Comparison of ENCODE assay signal across 8 mouse cellular contexts in genomic region chr11:51756352-51756771, GRCm38 (mm10). TPM values are rescaled to one million over a fixed set of nuclear protein-coding genes. Genes with fewer than 3 reads are reported as not detected.
A peak's percentile ranks its signal among the peaks of the same experiment; 100 is the strongest.
DNase-seq lines count a peak whose midpoint lies in the region; ATAC-seq and TF ChIP-seq lines count a peak whose summit lies in the region.

No protein-coding gene starts in this region.

- 0 out of 2 replicates have a peak, but pooled peaks cover 3% of the 10 kb centered on the region for H3K4me1 ChIP-seq in brown adipose tissue, adult 24 weeks (ENCODE audit: control insufficient read depth, insufficient read depth, insufficient read length, low read length)
- H3K4me1 ChIP-seq in heart, embryonic 13.5 days, result peaks cover 31% of the 10 kb centered on the region
- 0 out of 2 replicates have a peak, but pooled peaks cover 6% of the 10 kb centered on the region for H3K4me1 ChIP-seq in kidney, postnatal 0 days (replicated peaks; ENCODE audit: insufficient read depth, low read length)
- peaks cover 8% of the 10 kb centered on the region; the same call in 1 of the 2 replicates for H3K4me1 ChIP-seq in liver, embryonic 11.5 days (replicated peaks; ENCODE audit: control insufficient read depth, insufficient read depth, low read length)

- H3K4me2 ChIP-seq in heart, embryonic 13.5 days, result peak overlapping the region; percentile 89
- peak overlapping the region; percentile 89 for H3K4me2 ChIP-seq in kidney, postnatal 0 days (ENCODE audit: low read length)
- peak overlapping the region; percentile 95 for H3K4me2 ChIP-seq in liver, embryonic 11.5 days
- H3K4me2 ChIP-seq in myocyte (ENCODE audit: low read depth), result peak overlapping the region; percentile 77

- TF ChIP-seq CTCF in kidney, postnatal 0 days (IDR thresholded peaks at IDR 0.05; ENCODE audit: low read depth), result no peak

- DNase-seq in kidney, postnatal 0 days (ENCODE audit: low spot score), result peak; percentile 93
- peak; percentile 92 for DNase-seq in liver, embryonic 11.5 days (ENCODE audit: low spot score)
- peak; percentile 89 to 95 for DNase-seq in spleen, postnatal 4 days (ENCODE audit: low spot score in 2 of 2)

- H3K9ac ChIP-seq in heart, embryonic 13.5 days, result peak overlapping the region; percentile 98
- peak overlapping the region; percentile 94 for H3K9ac ChIP-seq in kidney, postnatal 0 days (ENCODE audit: low read depth, low read length)
- H3K9ac ChIP-seq in liver, embryonic 11.5 days (ENCODE audit: low read depth, low read length), result peak overlapping the region; percentile 86

- H3ac ChIP-seq in myocyte (ENCODE audit: control insufficient read depth, insufficient read length), result peak overlapping the region; percentile 76

- peak; percentile 75 for ATAC-seq in CD4-positive, CD25-positive, alpha-beta regulatory T cell, adult 4 months
- peak; percentile 98 for ATAC-seq in erythroid progenitor cell, adult 5-6 weeks (replicated peaks; ENCODE audit: low FRiP score, poor library complexity, severe bottlenecking)
- ATAC-seq in heart, embryonic 13.5 days (ENCODE audit: extremely low read depth, insufficient number of reproducible peaks, low FRiP score, low TSS enrichment), result peak; percentile 89
- ATAC-seq in kidney, postnatal 0 days (replicated peaks; ENCODE audit: low FRiP score, low read depth), result peak; percentile 99
- ATAC-seq in liver, embryonic 11.5 days (replicated peaks; ENCODE audit: low FRiP score), result peak; percentile 97

- WGBS in heart, embryonic 13.5 days, result under 1% methylated on average over 40 of the region's 41 CpGs
- under 1% methylated on average over 30 of the region's 41 CpGs for WGBS in kidney, postnatal 0 days
- under 1% methylated on average over 41 of the region's 41 CpGs for WGBS in liver, embryonic 11.5 days

- peak overlapping the region; percentile 87 for H3K4me3 ChIP-seq in brown adipose tissue, adult 24 weeks (ENCODE audit: insufficient read depth, low read depth, low read length)
- H3K4me3 ChIP-seq in heart, embryonic 13.5 days, result peak overlapping the region; percentile 96
- H3K4me3 ChIP-seq in kidney, postnatal 0 days (replicated peaks; ENCODE audit: low read depth, low read length), result peak overlapping the region; percentile 99
- H3K4me3 ChIP-seq in liver, embryonic 11.5 days (ENCODE audit: low read depth, low read length), result peak overlapping the region; percentile 88
- peak overlapping the region; percentile 78 for H3K4me3 ChIP-seq in myocyte

- H3K9me3 ChIP-seq in heart, embryonic 13.5 days, result no peaks in the 10 kb centered on the region
- no peaks in the 10 kb centered on the region for H3K9me3 ChIP-seq in kidney, postnatal 0 days (replicated peaks; ENCODE audit: low read length)
- H3K9me3 ChIP-seq in liver, embryonic 11.5 days (ENCODE audit: control insufficient read depth, low read length), result no peaks in the 10 kb centered on the region

- H3K36me3 ChIP-seq in heart, embryonic 13.5 days, result peaks cover 5% of the 10 kb centered on the region
- no peaks in the 10 kb centered on the region for H3K36me3 ChIP-seq in kidney, postnatal 0 days (ENCODE audit: insufficient read depth, low read length)
- H3K36me3 ChIP-seq in liver, embryonic 11.5 days (ENCODE audit: control insufficient read depth, insufficient read depth, low read length), result no peaks in the 10 kb centered on the region
- H3K36me3 ChIP-seq in myocyte (ENCODE audit: control insufficient read depth, insufficient read depth), result no peaks in the 10 kb centered on the region

- peak overlapping the region; percentile 96 for H3K27ac ChIP-seq in brown adipose tissue, adult 24 weeks (replicated peaks; ENCODE audit: low read depth, low read length)
- peak overlapping the region; percentile 83 for H3K27ac ChIP-seq in heart, embryonic 13.5 days (replicated peaks)
- H3K27ac ChIP-seq in kidney, postnatal 0 days, result peak overlapping the region; percentile 77
- peak overlapping the region; percentile 72 for H3K27ac ChIP-seq in liver, embryonic 11.5 days (ENCODE audit: low read depth, low read length)

- TF ChIP-seq POLR2A in myocyte (IDR thresholded peaks at IDR 0.05; ENCODE audit: insufficient read length, low read depth), result peak; percentile 94

- H3K27me3 ChIP-seq in heart, embryonic 13.5 days (replicated peaks), result peaks cover 4% of the 10 kb centered on the region
- no peaks in the 10 kb centered on the region for H3K27me3 ChIP-seq in kidney, postnatal 0 days (ENCODE audit: insufficient read depth, low read length)
- no peaks in the 10 kb centered on the region for H3K27me3 ChIP-seq in liver, embryonic 11.5 days (replicated peaks; ENCODE audit: control insufficient read depth, insufficient read depth, low read length)
- H3K27me3 ChIP-seq in myocyte (ENCODE audit: control insufficient read depth, insufficient read depth, insufficient read length), result no peaks in the 10 kb centered on the region

- H3K79me2 ChIP-seq in myocyte (ENCODE audit: control insufficient read depth, insufficient read depth), result peaks cover 41% of the 10 kb centered on the region

TF ChIP-seq in myocyte, 11 proteins besides CTCF, POLR2A, EP300 and RAD21:
- TF ChIP-seq E2F4 (IDR thresholded peaks at IDR 0.05; ENCODE audit: insufficient read depth) (no peak), POLR2AphosphoS2 (IDR thresholded peaks at IDR 0.05; ENCODE audit: insufficient read length, low read depth) (peak; percentile 96), TCF3 (IDR thresholded peaks at IDR 0.05; ENCODE audit: insufficient read length, low read depth) (no peak), TCF12 (IDR thresholded peaks at IDR 0.05; ENCODE audit: insufficient read depth, poor library complexity, severe bottlenecking) (no peak), CEBPB (IDR thresholded peaks at IDR 0.05; ENCODE audit: insufficient read depth, poor library complexity, severe bottlenecking) (no peak), MYOD1 (IDR thresholded peaks at IDR 0.05; ENCODE audit: control insufficient read depth in 1 of 3, insufficient read length in 2 of 3, low read depth in 2 of 3) (peak in 1 of 3 experiments; percentile 65), MYOG (IDR thresholded peaks at IDR 0.05; ENCODE audit: control insufficient read depth in 1 of 3, insufficient read depth in 1 of 3, insufficient read length in 2 of 3, low read depth in 2 of 3) (peak in 1 of 3 experiments; percentile 65), SRF (IDR thresholded peaks at IDR 0.05; ENCODE audit: control insufficient read depth, insufficient read length, low read depth) (peak; percentile 9), USF1 (IDR thresholded peaks at IDR 0.05; ENCODE audit: low read depth) (peak; percentile 58), REST (IDR thresholded peaks at IDR 0.05; ENCODE audit: insufficient read depth, insufficient read length) (no peak)
TF ChIP-seq in myocyte: peak in this region for 5.

RNA-seq across cellular contexts. Expression of gene Sec24a, which starts 7.1 kb away (rescaled TPM):
- 10 to 100 TPM; 18.2 to 27.0 TPM for polyA plus RNA-seq in CD4-positive, CD25-positive, alpha-beta regulatory T cell, adult 4 months (2017; shearing (Covaris generic))
- polyA plus RNA-seq in brown adipose tissue, adult 24 weeks (2012; ENCODE audit: insufficient read depth, insufficient read length, missing spikeins), result 8.8 and 12.5 TPM in 2 replicates
- 4.7 and 11.7 TPM in 2 replicates for total RNA-seq in erythroid progenitor cell, adult 5-6 weeks (2015; ENCODE audit: low replicate concordance)
- total RNA-seq in erythroid progenitor cell, adult 5-6 weeks (2017; ENCODE audit: low replicate concordance), result 2.2 and 2.5 TPM in 2 replicates
- polyA plus RNA-seq in heart, embryonic 13.5 days (2015; fragmentation: Nextera tagmentation; extraction: Ambion mirVana), result 9.9 and 10.3 TPM in 2 replicates
- polyA plus RNA-seq in kidney, postnatal 0 days (2015; fragmentation: Nextera tagmentation; extraction: Ambion mirVana), result 10.6 and 10.9 TPM in 2 replicates
- 16.8 and 18.1 TPM in 2 replicates for polyA plus RNA-seq in liver, embryonic 11.5 days (2014; fragmentation: Nextera tagmentation; extraction: Ambion mirVana)
- 6.9 TPM for polyA plus RNA-seq in myocyte (2012; fragmentation: generic; extraction: Trizol)

RNA-seq across cellular contexts. Expression of gene Sar1b, which starts 7.1 kb away (rescaled TPM):
- polyA plus RNA-seq in CD4-positive, CD25-positive, alpha-beta regulatory T cell, adult 4 months (2017; shearing (Covaris generic)), result 100 to 1,000 TPM; 128 to 129 TPM
- 158 and 181 TPM in 2 replicates for polyA plus RNA-seq in brown adipose tissue, adult 24 weeks (2012; ENCODE audit: insufficient read depth, insufficient read length, missing spikeins)
- 32.7 and 43.2 TPM in 2 replicates for total RNA-seq in erythroid progenitor cell, adult 5-6 weeks (2015; ENCODE audit: low replicate concordance)
- total RNA-seq in erythroid progenitor cell, adult 5-6 weeks (2017; ENCODE audit: low replicate concordance), result 12.3 and 12.7 TPM in 2 replicates
- 133 TPM in 2 replicates for polyA plus RNA-seq in heart, embryonic 13.5 days (2015; fragmentation: Nextera tagmentation; extraction: Ambion mirVana)
- polyA plus RNA-seq in kidney, postnatal 0 days (2015; fragmentation: Nextera tagmentation; extraction: Ambion mirVana), result 154 and 156 TPM in 2 replicates
- 110 and 122 TPM in 2 replicates for polyA plus RNA-seq in liver, embryonic 11.5 days (2014; fragmentation: Nextera tagmentation; extraction: Ambion mirVana)
- 61.7 TPM for polyA plus RNA-seq in myocyte (2012; fragmentation: generic; extraction: Trizol)

Comparison
In these comparisons a context has a peak if more than half of its experiments do, and no peak if none do; other contexts are left out.
1. Peak in every context shown above with its lines: DNase-seq, ATAC-seq, H3K4me3 ChIP-seq and H3K27ac ChIP-seq.